Mouse (Mus musculus) MEL (cell line): ENCODE measurements around the gene Zbtb38. TPM values are rescaled to one million over a fixed set of nuclear protein-coding genes. Genes with fewer than 3 reads are reported as not detected.

ENCODE experiments used
- DNase-seq: peaks from one replicate; pipeline ENCODE4 v3.0.0; 2011; ENCODE audit warnings: low read depth, low spot score
- H3K27ac ChIP-seq: 2 replicates; pipeline ENCODE4 v1.5.1; 2012; ENCODE audit warnings: low read depth, mild to moderate bottlenecking, control low read depth, low read length, moderate library complexity; ENCODE audit not compliant: control insufficient read depth
- H3K27me3 ChIP-seq, 2 experiments: fragments of 150-350 bp in 1 of 2; sonication (generic) in 1 of 2; 2 replicates each; pipeline ENCODE4 v1.6.1; 2012; ENCODE audit warnings: low read length in 2 of 2, mild to moderate bottlenecking in 2 of 2, improper control_type of control experiment in 1 of 2, moderate library complexity in 1 of 2; ENCODE audit not compliant: insufficient read depth in 2 of 2, control insufficient read depth in 1 of 2
- H3K36me3 ChIP-seq, 2 experiments: 2 replicates each; pipeline ENCODE4 v1.6.1; 2012 to 2014; ENCODE audit warnings: low read length in 2 of 2, improper control_type of control experiment in 1 of 2, inconsistent platforms in 1 of 2, mild to moderate bottlenecking in 1 of 2; ENCODE audit not compliant: insufficient read depth in 2 of 2, control insufficient read depth in 1 of 2
- H3K4me1 ChIP-seq, 2 experiments: fragments of 150-350 bp in 1 of 2; sonication (generic) in 1 of 2; 2 replicates each; pipeline ENCODE4 v1.6.1; 2012; ENCODE audit warnings: low read length in 2 of 2, improper control_type of control experiment in 1 of 2, mild to moderate bottlenecking in 1 of 2; ENCODE audit not compliant: insufficient read depth in 2 of 2, control insufficient read depth in 1 of 2
- H3K4me3 ChIP-seq, 2 experiments: fragments of 150-350 bp in 1 of 2; sonication (generic) in 1 of 2; 2 replicates each; pipeline ENCODE4 v1.5.1; 2012; ENCODE audit warnings: low read depth in 2 of 2, low read length in 2 of 2, mild to moderate bottlenecking in 2 of 2, moderate library complexity in 2 of 2, control low read depth in 1 of 2, improper control_type of control experiment in 1 of 2; ENCODE audit not compliant: control insufficient read depth in 1 of 2, insufficient read depth in 1 of 2
- H3K79me2 ChIP-seq: 2 replicates; pipeline ENCODE4 v1.6.1; 2012; ENCODE audit warnings: mild to moderate bottlenecking, low read length, moderate library complexity; ENCODE audit not compliant: control insufficient read depth, poor library complexity, insufficient read depth
- H3K9ac ChIP-seq: 2 replicates; pipeline ENCODE4 v1.6.1; 2012; ENCODE audit warnings: low read depth, mild to moderate bottlenecking, control low read depth, low read length, moderate library complexity; ENCODE audit not compliant: control insufficient read depth, poor library complexity, severe bottlenecking
- H3K9me3 ChIP-seq: fragments of 150-350 bp; sonication (generic); replicated peaks from 2 replicates; pipeline ENCODE4 v1.6.1; 2012; ENCODE audit warnings: mild to moderate bottlenecking, low read length, improper control_type of control experiment, moderate library complexity; ENCODE audit not compliant: insufficient read depth
- BHLHE40 ChIP-seq: IDR thresholded peaks from 2 replicates; pipeline ENCODE4 v1.6.1; 2012; ENCODE audit warnings: low read depth, mild to moderate bottlenecking, inconsistent platforms, low read length, improper control_type of control experiment, borderline replicate concordance
- ELF1 ChIP-seq: IDR thresholded peaks from 2 replicates; pipeline ENCODE4 v1.6.1; 2014; ENCODE audit warnings: low read depth, mild to moderate bottlenecking, inconsistent platforms, low read length, improper control_type of control experiment, moderate library complexity
- EP300 ChIP-seq, 2 experiments: IDR thresholded peaks; 2 replicates each; pipeline ENCODE4 v1.6.1; 2011; ENCODE audit warnings: improper control_type of control experiment in 2 of 2, low read length in 2 of 2, low read depth in 1 of 2, mild to moderate bottlenecking in 1 of 2
- ETS1 ChIP-seq: IDR thresholded peaks from 2 replicates; pipeline ENCODE4 v1.6.1; 2012; ENCODE audit warnings: low read depth, mild to moderate bottlenecking, inconsistent platforms, low read length, improper control_type of control experiment, moderate library complexity
- GATA1 ChIP-seq: IDR thresholded peaks from 2 replicates; pipeline ENCODE4 v1.6.1; 2011; ENCODE audit warnings: low read depth, low read length, improper control_type of control experiment
- JUND ChIP-seq: IDR thresholded peaks from 2 replicates; pipeline ENCODE4 v1.6.1; 2011; ENCODE audit warnings: low read depth, mild to moderate bottlenecking, improper control_type of control experiment, low read length
- KAT2A ChIP-seq: conservative IDR thresholded peaks from 2 replicates; pipeline ENCODE4 v1.6.1; 2012; ENCODE audit warnings: low read depth, low read length, improper control_type of control experiment, inconsistent platforms
- MAFK ChIP-seq: IDR thresholded peaks from 2 replicates; pipeline ENCODE4 v1.6.1; 2011; ENCODE audit warnings: low read depth, mild to moderate bottlenecking, low read length, improper control_type of control experiment, borderline replicate concordance
- MAX ChIP-seq: IDR thresholded peaks from 2 replicates; pipeline ENCODE4 v1.6.1; 2011; ENCODE audit warnings: low read length, improper control_type of control experiment
- MYB ChIP-seq: IDR thresholded peaks from 2 replicates; pipeline ENCODE4 v1.6.1; 2011; ENCODE audit warnings: mild to moderate bottlenecking, low read depth, low read length, improper control_type of control experiment
- RAD21 ChIP-seq: IDR thresholded peaks from 2 replicates; pipeline ENCODE4 v1.6.1; 2011; ENCODE audit warnings: mild to moderate bottlenecking, low read depth, low read length, improper control_type of control experiment
- RCOR1 ChIP-seq: IDR thresholded peaks from 2 replicates; pipeline ENCODE4 v1.6.1; 2012; ENCODE audit warnings: low read depth, mild to moderate bottlenecking, inconsistent platforms, low read length, improper control_type of control experiment
- SIN3A ChIP-seq: IDR thresholded peaks from 2 replicates; pipeline ENCODE4 v1.6.1; 2012; ENCODE audit warnings: low read length, improper control_type of control experiment, inconsistent platforms
- TAL1 ChIP-seq: IDR thresholded peaks from 2 replicates; pipeline ENCODE4 v1.6.1; 2012; ENCODE audit warnings: mild to moderate bottlenecking, inconsistent platforms, low read length, moderate library complexity, mixed read lengths
- TBP ChIP-seq: IDR thresholded peaks from 2 replicates; pipeline ENCODE4 v1.8.0; 2011; ENCODE audit warnings: low read depth, low read length, improper control_type of control experiment
- TCF12 ChIP-seq: IDR thresholded peaks from 2 replicates; pipeline ENCODE4 v1.6.1; 2014; ENCODE audit warnings: low read depth, mild to moderate bottlenecking, inconsistent platforms, low read length, improper control_type of control experiment, moderate library complexity
- USF2 ChIP-seq, 2 experiments: IDR thresholded peaks; 2 replicates each; pipeline ENCODE4 v1.6.1; 2011 to 2012; ENCODE audit warnings: improper control_type of control experiment in 2 of 2, low read length in 2 of 2, borderline replicate concordance in 1 of 2, inconsistent platforms in 1 of 2, low read depth in 1 of 2, mild to moderate bottlenecking in 1 of 2; ENCODE audit not compliant: insufficient read depth in 1 of 2
- ZC3H11A ChIP-seq: IDR thresholded peaks from 2 replicates; pipeline ENCODE4 v1.6.1; 2012; ENCODE audit warnings: low read depth, mild to moderate bottlenecking, inconsistent platforms, low read length, improper control_type of control experiment
- ZKSCAN1 ChIP-seq: IDR thresholded peaks from 2 replicates; pipeline ENCODE4 v1.6.1; 2012; ENCODE audit warnings: low read depth, mild to moderate bottlenecking, inconsistent platforms, low read length, improper control_type of control experiment, moderate library complexity
- ZNF384 ChIP-seq: IDR thresholded peaks from 2 replicates; pipeline ENCODE4 v1.6.1; 2012; ENCODE audit warnings: low read depth, mild to moderate bottlenecking, inconsistent platforms, low read length, improper control_type of control experiment
- polyA plus RNA-seq, 2 experiments: library from polyadenylated mRNA; stranded (reverse) in 1 of 2; unstranded in 1 of 2; fragments of >175 nt in 1 of 2; fragments of >200 nt in 1 of 2; gene quantifications; 2 replicates each; pipeline versions ENCODE4 v1.2.1 to v1.2.4; 2012; ENCODE audit warnings: low replicate concordance in 2 of 2, low read depth in 1 of 2; ENCODE audit not compliant: insufficient read length in 2 of 2, insufficient read depth in 1 of 2, missing spikeins in 1 of 2
- total RNA-seq: library from RNA; depleted of rRNA; stranded (reverse); fragments of 300-350 nt; gene quantifications from 2 replicates; pipeline ENCODE4 v1.2.3, GENCODE M21; 2012

Gene Zbtb38
- total and polyA plus RNA-seq, 3 experiments = 10.9 to 65.0 (median 12.2) TPM

DNA sequence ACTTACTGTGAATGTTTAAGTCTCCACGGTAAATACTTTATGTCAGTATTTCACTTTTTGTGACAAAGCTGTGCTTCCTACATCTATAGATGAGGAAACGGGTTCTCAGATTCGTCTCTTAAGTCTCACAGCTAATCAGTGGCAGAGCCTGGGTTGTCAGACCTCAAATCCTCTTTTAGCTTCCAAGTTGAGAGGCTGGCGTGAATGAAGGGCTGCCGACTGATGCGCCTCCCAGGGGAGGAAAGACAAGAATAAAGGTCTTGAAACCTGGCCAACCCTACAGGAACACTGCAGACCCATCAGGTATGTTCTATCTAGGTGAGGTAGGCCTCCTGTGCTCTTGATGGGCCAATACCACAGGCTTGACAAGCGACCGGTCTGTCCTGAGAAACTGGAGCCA lies 761 bp upstream of the Zbtb38 start:
- Histone ChIP-seq H3K79me2 (no peaks in the 10 kb centered on the region), H3K27ac (no peak overlapping the region), H3K27me3 (no peaks in the 10 kb centered on the region), H3K4me3 (no peak overlapping the region), H3K9me3 (no peaks in the 10 kb centered on the region), H3K4me1 (peaks cover 0 to 6% of the 10 kb centered on the region in 2 experiments; a peak in 3 of 4 replicates), H3K36me3 (peaks cover 0 to 7% of the 10 kb centered on the region in 2 experiments; a peak in 2 of 4 replicates), H3K9ac (no peak overlapping the region)
- TF ChIP-seq BHLHE40 (no peak), MAX (no peak), USF2 (IDR thresholded peaks at IDR 0.05; ENCODE audit: borderline replicate concordance in 1 of 2, insufficient read depth in 1 of 2, low read depth in 1 of 2, low read length in 2 of 2) (no peak), RCOR1 (no peak), ETS1 (no peak), RAD21 (no peak), ZNF384 (no peak), ELF1 (no peak), GATA1 (no peak)
- no peak for DNase-seq

DNA sequence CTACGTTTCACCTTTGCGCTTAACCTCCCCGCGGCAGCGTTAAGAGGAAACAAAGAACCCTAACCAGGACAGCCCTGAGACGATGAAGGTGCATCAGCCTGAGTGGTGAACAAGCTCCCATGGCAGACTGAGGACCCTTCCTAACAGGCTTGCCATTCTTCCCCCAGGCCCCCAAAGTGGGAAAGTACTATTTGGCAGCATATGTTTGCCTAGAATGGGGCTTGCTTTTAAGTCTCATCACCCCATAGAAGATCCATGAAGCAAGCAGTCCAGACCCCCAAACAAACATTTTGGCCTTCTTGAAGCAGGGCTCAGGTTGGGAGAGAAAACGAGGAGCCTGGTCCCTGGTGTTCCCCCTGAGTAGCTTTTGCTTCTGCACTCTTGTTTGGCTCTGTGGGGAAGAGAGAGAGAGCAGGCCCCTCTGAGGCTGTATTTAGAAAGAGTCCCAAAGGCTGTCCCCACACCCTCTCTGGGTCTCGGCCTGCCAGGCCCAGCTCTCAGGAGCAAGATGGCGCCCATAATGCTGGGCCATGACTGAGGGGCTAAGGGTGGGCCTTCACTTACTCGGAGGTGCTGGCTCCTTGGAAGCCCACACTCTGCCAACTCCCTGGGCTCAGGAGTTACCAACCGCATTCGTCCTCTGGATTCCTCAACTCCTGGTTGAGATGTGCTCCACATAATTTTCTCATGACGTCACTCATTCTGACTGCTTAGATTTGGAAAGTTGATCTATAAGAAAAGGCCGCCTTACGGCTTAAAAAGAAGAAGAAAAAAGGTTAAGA lies 619 bp downstream of the Zbtb38 start:
- no peak for DNase-seq
- Histone ChIP-seq H3K27me3 (no peaks in the 10 kb centered on the region), H3K4me1 (no peaks in the 10 kb centered on the region; a peak in 2 of 4 replicates)
- TF ChIP-seq ZC3H11A (no peak), ZKSCAN1 (no peak), ELF1 (no peak), TBP (no peak), MYB (no peak), JUND (no peak), TAL1 (no peak), EP300 (IDR thresholded peaks at IDR 0.05; ENCODE audit: low read depth in 1 of 2, low read length in 2 of 2) (no peak), RCOR1 (no peak), RAD21 (no peak), MAX (no peak), TCF12 (no peak), SIN3A (no peak), MAFK (no peak), KAT2A (no peak)
- TF ChIP-seq, all 39 proteins: peak for 0
- no peaks in the 10 kb centered on the region for H3K79me2 ChIP-seq
- no peak overlapping the region for H3K4me3 ChIP-seq
- no peak overlapping the region for H3K9ac ChIP-seq
- H3K9me3 ChIP-seq = no peaks in the 10 kb centered on the region
- no peak overlapping the region for H3K27ac ChIP-seq
- H3K36me3 ChIP-seq = peaks cover 0 to under 1% of the 10 kb centered on the region in 2 experiments; a peak in 2 of 4 replicates
